Mouse (Mus musculus) lung, postnatal 36 days (tissue): ENCODE results near the gene Gsx1.

Experiments used
- DNase-seq: peaks from one replicate; pipeline ENCODE4 v3.0.0; 2022; ENCODE audit warnings: mixed read lengths

Gene Gsx1

DNA sequence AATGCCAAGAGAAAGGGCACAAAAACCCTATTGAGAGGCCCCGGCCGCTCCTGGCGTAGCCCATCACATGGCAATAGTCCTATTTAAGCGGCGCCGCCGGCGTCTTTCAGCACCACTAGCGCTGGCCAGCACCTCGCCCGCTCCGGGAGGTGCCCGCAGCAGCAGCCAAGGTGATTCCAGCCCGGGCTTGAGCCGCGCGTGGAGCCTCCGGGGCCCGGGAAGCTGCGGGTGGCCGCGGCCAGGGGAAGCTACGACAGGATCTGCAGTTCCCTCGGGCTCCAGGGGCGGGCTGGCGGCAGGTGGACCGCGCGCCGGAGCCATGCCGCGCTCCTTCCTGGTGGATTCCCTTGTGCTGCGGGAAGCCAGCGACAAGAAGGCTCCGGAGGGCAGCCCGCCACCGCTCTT is at the start of gene Gsx1:
TSS of gene Gsx1 (plus strand) at position 126 of the 405 bp plus-strand sequence.
- DNase-seq: peak; percentile 50

DNA sequence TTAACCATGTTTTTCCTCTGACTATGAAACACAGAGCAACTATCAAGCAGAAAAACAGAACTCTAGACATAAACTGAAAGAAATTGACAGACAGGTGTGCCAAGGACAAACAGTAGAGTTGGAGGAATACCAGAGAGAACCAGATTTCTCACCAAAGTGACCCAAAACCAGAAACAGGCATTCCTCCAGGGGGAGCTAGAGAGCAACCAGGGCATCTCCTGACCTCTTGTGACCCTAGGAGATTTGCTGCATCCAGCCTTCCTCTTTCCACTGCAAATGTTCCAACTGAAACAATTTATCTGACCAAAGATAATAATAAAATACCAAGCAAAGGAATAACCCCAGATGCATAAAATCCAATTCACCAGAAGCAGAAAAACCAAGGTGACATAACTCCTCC is 41.2 kb upstream of the Gsx1 start:
- DNase-seq: peak; percentile 9

DNA sequence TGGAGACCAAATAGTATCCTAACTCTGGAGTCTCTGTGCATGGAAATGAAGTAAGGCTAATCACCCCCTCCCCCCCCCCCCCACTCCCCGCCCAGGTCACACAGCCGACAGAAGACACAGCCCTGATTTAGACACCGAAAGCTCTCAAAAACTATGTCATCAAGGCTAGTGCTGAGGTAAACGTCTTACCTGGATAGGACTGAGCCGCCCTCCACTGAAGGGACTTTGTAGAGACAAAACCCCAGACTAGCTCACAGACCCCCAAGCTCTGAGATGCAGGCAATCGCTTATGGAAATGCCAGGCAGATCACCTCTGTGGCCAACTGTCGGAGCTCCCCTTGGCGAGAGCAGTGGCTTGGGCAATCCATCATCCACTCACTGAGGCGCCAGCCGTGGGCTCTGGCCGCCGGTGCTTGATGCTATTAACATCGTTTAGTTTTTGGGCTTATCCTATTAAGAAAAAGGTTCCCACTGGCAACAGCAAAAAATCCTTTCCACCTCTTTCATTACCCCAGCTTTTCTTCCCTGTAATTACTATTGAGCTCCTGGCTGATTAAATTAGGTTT is 33.6 kb upstream of the Gsx1 start:
- no peak for DNase-seq

DNA sequence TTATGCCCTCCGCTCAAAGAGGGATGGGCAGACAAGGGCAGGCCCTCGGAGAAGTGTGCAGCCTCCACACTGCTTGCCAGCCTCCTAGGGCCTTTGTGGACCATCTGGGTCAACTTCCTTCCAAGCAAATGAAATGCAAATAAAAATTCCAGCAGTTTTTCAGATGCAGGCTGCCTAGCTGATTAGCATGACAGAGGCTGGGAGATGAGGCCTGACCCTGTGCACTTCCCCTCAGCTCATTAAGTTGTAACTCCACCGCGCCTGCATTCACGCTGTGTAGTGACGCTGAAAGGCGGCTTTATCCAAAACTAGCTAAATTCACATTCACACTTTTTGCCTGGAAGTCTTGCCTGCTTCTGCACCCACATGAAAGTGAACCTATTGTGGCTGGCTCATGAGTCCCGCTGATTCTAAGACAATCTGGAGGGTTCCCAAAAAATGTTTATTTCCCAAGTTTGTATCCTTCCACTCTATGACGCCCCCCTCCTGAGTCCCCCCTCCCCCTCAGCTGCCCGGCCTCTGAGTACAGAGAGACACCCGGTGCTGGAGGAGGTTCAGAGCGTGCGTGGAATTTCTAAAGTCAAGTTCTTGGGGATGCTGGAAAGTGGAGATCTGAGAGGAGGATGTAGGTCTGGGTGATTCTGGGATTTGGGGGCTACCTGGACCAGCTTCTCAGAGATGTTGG is 32.9 kb upstream of the Gsx1 start:
- DNase-seq: no peak

DNA sequence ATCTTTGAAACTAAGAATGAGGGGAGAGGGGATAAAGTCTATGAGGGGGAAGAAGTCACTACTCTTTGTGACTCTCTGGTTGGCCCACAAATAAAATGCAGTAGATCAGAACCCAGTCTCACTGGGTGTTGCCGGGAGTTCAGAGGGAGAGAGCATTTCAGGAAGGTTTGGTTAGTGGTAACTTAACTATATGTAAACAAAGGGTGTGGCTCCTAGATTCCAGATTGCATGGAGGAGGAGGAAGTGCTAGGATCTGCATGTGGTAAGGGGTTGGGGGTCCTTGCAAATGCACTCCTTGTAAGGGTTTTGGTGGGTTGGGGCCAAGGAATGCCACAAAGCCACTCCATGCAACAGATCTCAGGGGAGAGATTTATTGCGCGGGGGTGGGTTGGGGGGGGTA is 32.1 kb upstream of the Gsx1 start:
- no peak for DNase-seq

DNA sequence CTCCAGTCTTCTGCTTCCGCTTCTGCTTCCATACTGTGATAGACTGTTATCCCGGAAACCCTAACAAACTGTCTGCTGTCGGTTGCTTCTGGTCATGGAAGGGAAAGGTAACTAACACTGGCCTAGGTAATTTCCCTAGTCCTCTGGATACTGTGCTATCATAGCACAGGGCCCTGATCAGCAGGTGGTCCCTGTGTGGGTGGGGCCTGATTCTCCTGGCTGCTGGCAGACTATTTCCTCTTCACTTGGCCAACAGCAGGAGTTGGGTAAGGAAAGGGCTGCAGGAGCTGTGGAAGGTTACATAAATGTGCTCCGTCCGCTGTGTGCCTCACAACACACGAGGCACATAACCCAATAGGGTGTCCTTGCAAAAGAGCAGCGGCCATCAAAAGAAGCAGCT is 31.1 kb upstream of the Gsx1 start:
- no peak for DNase-seq

DNA sequence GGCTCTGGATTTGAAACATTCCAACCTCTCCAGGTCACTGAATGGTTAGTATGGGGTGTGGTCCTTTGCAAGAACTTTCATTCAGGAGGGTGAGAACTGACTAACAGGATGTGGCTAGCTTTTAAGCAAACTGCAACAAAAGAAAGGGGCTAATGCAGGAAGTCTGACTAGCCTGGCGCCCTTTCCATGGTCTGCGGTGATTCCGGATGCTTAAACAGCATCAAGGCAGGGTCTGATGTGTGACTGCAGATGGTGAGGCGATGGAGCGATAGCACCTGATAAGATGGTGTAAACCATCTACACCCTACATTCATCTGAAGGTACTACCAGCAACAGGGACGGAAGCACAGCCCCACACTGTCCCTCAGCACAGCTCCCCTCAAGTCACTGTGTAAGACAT is 29.2 kb upstream of the Gsx1 start:
- no peak for DNase-seq

DNA sequence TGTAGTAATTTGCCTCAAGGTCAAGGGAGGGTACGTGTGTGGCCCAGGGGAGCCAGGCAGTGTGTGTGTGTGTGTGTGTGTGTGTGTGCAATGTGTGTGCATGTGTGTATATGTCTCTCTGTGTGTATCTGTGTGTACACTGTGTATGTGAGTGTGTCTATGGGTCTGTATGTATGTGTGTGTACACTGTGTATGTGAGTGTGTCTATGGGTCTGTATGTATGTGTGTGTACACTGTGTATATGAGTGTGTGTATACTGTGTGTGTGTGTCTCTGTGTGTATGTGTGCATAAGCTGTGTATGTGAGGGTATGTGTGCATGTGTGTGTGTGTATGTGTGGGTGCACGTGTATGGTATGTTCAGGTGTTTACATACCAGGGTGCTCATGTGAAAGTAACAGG is 28.7 kb upstream of the Gsx1 start:
- DNase-seq: no peak

DNA sequence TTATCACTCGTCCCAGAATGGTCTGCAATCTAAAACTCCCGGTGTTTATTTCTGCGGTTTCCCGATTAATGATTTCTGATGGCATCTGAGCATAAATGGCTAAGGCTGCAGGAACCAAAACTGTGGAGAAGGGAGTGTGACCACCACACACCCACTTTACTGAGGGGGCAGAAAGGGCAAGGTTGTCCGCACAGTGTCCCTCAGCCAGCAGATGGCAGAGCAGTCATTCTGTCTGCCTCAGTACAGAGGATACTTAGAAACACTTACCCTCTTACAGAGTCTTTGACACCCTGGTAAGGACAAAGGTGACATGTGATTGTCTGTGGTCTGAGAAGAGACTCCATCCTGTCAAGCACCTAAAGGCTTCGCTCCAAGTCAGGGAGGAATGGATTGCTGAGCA is 23.4 kb upstream of the Gsx1 start:
- DNase-seq: no peak

DNA sequence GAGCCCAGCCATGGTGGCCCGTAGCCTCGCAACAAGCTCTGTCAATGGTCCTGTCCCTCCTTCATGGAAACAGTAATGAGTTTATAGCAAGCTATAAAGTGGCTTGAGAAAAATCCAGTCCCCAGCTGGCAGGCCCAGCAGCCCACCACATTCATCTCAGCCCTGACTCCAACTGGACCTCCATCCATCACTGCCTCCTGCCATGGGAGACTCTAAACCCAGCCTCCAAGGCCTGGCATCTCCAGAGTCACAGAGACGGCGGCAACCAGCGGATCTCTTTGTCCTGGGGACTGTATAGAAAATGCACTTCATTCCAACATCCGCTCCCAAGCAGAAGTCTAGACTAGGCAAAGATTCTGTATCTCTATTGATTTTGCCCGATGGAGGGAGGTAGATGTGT is 18.4 kb upstream of the Gsx1 start:
- no peak for DNase-seq

DNA sequence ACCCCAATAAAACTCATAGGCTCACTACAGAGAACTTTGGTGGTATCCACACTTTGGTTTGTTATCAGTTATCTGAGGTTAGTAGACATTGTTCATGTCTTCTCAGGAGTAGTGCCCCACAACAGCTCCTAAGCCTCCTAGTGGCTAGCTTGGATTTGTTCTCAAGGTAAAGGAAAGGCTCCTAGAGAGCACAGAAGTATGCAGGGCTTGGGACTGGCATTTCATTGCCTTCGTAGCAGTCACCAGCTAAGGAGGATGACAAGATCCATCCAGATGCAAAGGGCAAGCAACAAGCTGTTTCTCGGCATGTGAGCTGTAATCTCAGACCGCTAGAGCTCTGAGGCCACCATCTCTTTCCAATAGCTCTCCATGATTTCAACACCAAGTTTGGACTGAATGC is 14.4 kb upstream of the Gsx1 start:
- no peak for DNase-seq

DNA sequence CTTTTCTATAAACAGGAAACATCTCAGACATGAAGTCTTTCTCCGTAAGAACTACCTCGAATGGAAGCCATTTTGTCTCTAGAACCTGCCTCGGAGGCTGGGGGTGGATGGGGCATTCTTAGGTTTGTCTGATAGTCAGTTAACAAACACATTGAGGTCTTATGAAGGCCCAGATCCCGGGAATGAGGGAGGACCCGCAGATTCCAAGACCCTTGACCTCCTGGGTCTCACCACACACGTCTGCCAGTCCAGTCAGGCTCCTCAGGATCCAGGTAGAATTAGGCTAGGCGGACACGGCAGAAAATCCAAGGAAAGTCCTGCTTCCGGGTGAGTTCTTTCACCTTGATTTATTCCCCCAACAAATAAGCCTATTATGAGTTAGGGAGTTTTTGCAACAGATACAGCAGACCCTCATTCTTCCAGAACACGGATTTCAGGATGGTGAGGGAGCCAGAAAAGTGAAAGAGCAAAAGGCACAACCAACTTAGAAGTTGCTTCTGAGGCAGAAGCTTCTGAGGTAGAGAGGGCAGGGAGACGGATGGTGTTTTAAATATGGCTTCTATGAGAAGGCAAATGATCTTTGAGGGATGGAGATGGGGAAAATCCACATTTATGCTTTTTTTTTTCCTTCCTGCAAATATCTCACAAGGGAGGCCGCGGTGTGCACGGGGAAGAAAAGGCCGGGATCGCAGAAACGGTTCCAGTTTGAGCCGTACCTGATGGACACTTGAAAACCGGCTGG is 3.2 kb upstream of the Gsx1 start:
- DNase-seq: no peak

DNA sequence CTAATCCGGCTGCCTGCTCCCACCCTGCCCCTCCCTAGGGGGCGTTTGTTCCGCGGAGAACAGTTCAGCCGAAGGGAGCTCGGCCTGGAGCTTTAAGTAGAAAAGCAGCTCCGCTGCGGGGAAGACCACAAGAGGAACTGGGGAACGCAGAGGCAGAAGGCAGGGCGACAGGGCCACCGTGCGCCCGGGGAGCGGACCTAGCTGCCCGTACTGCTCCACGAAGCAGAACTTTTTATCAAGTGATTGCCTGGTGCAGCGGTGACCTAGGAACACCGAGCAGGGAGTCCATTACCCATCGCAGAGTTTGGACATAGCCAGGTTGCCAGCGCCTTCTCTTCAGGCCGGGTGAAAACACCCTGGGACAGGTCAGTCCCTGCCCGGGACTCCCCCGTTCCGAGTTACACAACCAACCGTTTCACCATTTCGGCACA is 2.5 kb upstream of the Gsx1 start:
- peak; percentile 3 for DNase-seq

DNA sequence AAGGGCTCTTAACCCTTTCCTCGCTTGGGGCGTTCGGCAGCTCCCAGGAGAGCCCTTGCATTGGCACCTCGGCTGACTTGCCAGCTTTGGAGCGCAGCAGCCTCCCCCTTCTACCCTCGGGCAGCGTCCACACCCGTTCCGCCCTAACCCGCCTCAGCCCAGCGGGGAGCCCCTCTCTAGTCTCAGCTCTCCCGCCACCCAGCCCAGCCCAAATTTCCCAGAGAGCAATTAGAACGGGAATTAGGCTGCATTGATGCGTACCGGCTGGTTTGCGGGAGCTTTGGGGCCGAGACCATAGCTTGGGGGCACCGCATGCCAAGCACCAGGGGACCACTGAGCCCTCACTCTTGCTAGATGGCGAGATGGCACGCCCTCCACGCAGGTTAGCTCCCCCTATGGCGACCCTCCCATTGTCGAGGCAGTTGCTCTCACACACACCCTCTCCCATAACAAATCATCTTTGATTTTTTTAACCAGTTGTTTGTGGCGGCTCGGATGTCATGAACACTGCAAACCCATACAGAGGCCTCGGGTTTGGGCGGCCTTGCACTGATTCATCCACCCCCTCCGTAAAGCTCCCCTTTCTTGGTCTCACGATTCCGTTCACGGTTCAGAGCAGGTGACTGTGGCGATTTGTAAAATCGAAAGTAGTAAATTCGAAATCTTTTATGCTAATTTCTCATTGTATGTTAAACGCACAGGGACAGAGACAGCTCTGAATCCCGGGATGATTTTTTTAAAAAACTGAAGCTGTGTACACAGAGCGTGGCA is 1.5 kb upstream of the Gsx1 start:
- no peak for DNase-seq

DNA sequence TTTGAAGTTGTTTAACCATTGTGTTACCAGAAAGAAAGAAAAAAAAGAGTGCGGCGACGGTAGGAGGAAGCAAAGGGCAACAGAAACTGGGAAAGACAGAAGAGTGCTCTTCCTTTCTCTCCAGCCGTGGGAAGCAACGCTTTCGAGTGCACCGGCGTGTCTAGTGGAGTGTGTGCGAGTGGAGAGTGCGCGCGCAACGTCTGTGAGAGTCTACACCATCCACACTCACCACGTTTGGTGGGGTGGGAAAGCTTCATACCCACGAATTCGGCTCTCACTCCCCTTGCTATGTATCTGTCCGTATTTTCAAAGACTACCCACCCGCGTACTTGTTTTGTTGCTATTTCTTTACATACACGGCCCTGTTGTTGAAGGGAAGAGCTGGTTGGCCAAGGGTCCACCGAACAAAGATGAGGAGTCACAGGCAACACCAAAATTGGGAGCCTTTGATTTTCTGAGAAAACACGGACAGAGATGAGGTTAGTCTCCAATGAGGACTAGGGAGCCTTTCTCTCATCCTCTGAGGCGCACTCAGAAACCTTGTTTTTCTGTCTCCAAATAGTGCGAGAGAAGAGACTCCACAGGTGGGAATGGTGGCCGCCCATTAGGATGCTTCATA is 835 bp upstream of the Gsx1 start:
- no peak for DNase-seq

DNA sequence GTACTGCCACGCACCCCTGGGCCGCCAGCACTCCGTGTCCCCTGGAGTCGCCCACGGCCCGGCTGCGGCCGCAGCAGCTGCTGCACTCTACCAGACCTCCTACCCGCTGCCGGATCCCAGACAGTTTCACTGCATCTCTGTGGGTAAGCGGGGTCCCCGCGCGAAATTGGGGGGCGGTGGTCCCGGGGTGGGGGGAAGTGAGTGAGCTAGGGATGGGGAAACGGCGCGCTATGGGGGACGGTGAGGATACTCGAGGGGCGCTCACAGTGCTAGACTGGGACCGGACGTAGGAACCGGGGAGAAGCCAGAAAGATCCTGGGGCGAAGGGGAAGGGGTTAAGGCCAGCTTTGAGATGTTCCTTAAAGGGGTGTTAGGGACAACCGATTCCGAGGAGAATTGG is 660 bp downstream of the Gsx1 start:
- DNase-seq: no peak

DNA sequence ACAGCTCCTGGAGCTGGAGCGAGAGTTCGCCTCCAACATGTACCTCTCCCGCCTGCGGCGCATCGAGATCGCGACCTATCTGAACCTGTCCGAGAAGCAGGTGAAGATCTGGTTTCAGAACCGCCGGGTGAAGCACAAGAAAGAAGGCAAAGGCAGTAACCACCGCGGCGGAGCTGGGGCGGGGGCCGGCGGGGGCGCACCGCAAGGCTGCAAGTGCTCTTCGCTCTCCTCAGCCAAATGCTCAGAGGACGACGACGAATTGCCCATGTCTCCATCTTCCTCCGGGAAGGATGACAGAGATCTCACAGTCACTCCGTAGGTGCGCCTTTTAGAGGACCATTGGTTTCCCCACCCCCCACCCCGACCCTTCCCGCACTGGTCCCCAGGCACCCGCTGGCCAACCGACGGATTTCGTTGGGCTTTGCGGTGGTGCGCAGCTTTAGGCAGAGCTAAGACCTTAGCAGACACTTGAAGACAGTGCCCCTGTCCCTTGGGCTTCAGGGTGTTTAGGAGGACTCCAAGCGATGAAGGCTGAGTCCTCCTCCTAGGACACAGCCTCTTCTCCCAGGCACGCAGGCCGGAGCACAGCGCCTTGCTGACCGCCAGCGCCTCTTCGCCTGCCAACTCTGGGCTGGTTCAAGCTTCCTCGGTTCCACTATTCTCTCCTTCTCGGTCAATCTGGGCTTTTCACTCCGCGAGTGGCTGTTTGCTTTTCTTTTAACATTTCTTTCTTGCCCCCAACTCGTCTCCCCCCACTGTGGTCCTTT is 1.5 kb downstream of the Gsx1 start:
- DNase-seq: no peak

DNA sequence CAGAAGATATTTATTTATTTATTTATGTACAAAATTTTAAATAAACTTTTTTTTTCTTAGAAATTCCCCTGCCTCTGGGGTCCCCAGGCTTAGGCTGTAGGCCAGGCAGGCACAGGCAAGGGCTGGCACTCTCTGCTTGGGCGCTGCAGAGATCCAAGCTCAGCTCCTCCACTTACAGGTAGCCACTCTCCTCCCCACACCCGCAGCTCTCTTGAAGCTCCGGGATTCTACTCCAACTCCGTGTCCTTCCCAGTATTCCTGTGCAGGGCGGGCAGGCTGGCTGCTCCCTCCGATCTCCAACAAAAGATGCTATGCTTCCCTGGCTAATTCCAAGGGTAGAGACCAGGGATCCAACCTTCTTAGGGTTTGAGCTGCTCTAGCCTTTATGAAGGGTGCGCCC is 2.4 kb downstream of the Gsx1 start:
- DNase-seq: no peak

DNA sequence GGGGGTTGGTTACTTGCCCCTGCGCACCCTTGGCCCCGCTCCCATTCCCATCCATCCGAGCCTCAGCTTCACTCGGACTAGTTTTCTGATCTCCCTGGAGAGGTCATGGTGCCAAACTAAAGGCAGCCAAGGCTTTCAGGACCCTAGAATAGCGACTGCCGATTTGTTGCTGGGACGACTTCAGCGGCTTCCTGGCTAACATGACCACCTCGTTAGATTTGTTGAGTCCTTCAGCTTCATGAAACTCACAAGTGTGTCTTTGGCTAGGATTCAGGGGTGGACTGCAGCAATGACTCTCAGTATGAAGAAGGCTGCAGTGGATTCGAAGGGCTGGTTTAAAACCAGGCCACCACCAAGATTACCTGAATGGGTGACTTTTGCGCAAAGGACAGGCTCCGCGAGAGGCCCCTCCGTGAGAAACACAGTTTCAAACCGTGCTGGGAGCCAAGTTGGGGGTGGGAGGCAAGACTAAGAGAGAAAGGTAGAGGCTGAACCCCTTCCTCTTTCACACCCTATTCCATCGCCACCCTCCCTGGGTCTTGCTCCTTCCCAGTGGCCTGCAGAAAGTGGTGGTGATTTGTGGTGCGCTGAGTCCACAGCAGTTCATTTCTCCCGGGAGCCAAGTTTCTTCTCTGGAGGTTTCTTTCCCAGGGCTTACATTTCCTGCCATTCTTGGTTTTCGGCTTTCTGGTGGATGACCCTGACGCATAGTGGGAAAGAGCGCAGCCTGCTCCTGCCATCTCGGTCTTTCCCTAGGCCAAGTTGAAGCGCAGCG is 3.5 kb downstream of the Gsx1 start:
- no peak for DNase-seq

DNA sequence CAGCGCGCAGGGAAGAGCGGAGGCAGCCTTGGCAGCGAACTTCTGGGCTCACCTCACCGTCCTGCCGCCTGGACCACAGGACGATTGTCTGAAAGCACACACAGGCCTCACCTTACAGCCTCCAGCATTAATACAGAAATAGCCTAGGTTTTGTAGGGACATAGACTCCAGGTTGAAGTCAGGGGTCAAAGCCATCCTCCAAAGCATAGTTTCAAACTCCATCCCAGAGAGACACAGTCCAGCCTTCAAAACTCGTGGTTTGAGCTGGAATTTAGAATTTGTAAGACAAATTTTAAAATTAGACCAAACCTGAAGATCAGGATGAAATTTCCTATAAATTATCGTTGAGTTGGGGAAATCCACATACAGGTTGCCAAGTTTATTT is 4.1 kb downstream of the Gsx1 start:
- no peak for DNase-seq

DNA sequence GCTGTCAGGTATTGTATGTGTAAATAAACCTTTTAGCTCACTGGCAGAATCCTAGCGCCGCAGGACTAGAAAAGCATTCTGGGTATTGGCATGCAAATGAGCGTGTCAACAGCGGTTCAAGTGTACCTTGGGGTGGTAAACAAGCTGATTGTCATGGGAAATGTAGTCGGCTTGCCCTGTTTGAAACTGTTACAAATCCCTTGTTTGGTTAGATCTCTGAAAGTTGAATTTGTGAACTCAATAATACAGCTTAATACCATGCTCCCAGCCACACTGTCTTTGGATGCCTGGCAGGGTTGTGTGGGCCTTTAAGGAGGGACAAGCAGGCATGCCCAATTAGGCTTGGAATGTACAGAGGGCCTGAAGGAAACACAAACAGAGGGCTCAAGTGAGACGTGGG is 16.4 kb downstream of the Gsx1 start:
- DNase-seq: no peak

DNA sequence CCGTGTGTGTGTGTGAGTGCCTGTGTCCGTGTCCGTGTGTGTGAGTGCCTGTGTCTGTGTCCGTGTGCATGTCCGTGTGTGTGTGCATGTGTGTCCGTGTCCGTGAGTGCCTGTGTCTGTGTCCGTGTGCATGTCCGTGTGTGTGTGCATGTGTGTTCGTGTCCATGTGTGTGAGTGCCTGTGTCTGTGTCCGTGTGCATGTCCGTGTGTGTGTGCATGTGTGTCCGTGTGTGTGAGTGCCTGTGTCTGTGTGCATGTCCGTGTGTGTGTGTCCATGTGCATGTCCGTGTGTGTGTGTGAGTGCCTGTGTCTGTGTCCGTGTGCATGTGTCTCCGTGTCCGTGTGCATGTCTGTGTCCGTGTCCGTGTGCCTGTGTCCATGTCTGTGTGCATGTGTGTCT is 19.4 kb downstream of the Gsx1 start:
- no peak for DNase-seq
